Mouse (Mus musculus) intestine, postnatal 0 days (tissue): ENCODE measurements at regions not wholly inside any gene's neighbourhood (a gene's known extent, or its start where the extent isn't known, plus 50 kb on each side); places are given as distances from the start of the nearest gene placed in this dataset.

Experiments
- ATAC-seq: fragments of 200-750 bp; cut with Nextera tagmentation; 2 replicates; pipeline ENCODE4 v1.8.0; 2017; ENCODE audit warnings: mild to moderate bottlenecking, moderate TSS enrichment, moderate library complexity
- H3K27ac ChIP-seq: fragments of 300-500 bp; sonication (generic); 2 replicates; pipeline ENCODE4 v1.5.1; 2014; ENCODE audit warnings: mild to moderate bottlenecking, low read depth, low read length, moderate library complexity
- H3K27me3 ChIP-seq: fragments of 300-500 bp; sonication (generic); replicated peaks from 2 replicates; pipeline ENCODE4 v1.6.1; 2014; ENCODE audit warnings: low read length, mixed read lengths; ENCODE audit not compliant: control insufficient read depth, insufficient read depth
- H3K36me3 ChIP-seq: fragments of 300-500 bp; sonication (generic); 2 replicates; pipeline ENCODE4 v1.6.1; 2014; ENCODE audit warnings: mild to moderate bottlenecking, moderate library complexity; ENCODE audit not compliant: control insufficient read depth, insufficient read depth
- H3K4me1 ChIP-seq: fragments of 300-500 bp; sonication (generic); replicated peaks from 2 replicates; pipeline ENCODE4 v1.6.1; 2014; ENCODE audit warnings: antibody characterized with exemption, low read length, mixed read lengths; ENCODE audit not compliant: control insufficient read depth, insufficient read depth
- H3K4me2 ChIP-seq: fragments of 300-500 bp; sonication (generic); replicated peaks from 2 replicates; pipeline ENCODE4 v1.6.1; 2014; ENCODE audit warnings: low read depth, mild to moderate bottlenecking, moderate library complexity
- H3K4me3 ChIP-seq: fragments of 300-500 bp; sonication (generic); 2 replicates; pipeline ENCODE4 v1.5.1; 2014; ENCODE audit warnings: low read depth, low read length
- H3K9ac ChIP-seq: fragments of 300-500 bp; sonication (generic); 2 replicates; pipeline ENCODE4 v1.6.1; 2014; ENCODE audit warnings: mild to moderate bottlenecking, low read depth, low read length
- H3K9me3 ChIP-seq: fragments of 300-500 bp; sonication (generic); 2 replicates; pipeline ENCODE4 v1.6.1; 2016; ENCODE audit warnings: mixed run types; ENCODE audit not compliant: control insufficient read depth
- CTCF ChIP-seq: sonication (generic); IDR thresholded peaks from 2 replicates; pipeline ENCODE4 v1.5.1; 2016; ENCODE audit warnings: low read depth, mild to moderate bottlenecking, control low read depth, antibody characterized with exemption, moderate library complexity
- WGBS: fragments of 180-500 bp; shearing (Covaris S2); extraction: QIAGEN DNeasy Blood & Tissue Kit; methylation state at CpG from one replicate; pipeline ENCODE4 v1.1.7; 2014; 5-methylcytosine and 5-hydroxymethylcytosine counted together

- no peak overlapping the region for H3K9ac ChIP-seq
- ATAC-seq = no peak
- no peak overlapping the region for H3K4me3 ChIP-seq
- no peak overlapping the region for H3K4me2 ChIP-seq
- 63% methylated on average over 1 of the region's 1 CpGs for WGBS
- H3K4me1 ChIP-seq = no peaks in the 10 kb centered on the region
- no peak for TF ChIP-seq CTCF
- H3K36me3 ChIP-seq = no peaks in the 10 kb centered on the region
- no peaks in the 10 kb centered on the region for H3K9me3 ChIP-seq
- no peaks in the 10 kb centered on the region for H3K27me3 ChIP-seq
- H3K27ac ChIP-seq = no peak overlapping the region
Observed at GRCm38 (mm10) chr9:14032048-14032362, 204.5 kb downstream of the Fam76b start.

- Histone ChIP-seq H3K27me3 (no peaks in the 10 kb centered on the region), H3K9ac (no peak overlapping the region), H3K4me2 (no peak overlapping the region), H3K27ac (no peak overlapping the region), H3K4me1 (no peaks in the 10 kb centered on the region), H3K36me3 (no peaks in the 10 kb centered on the region), H3K9me3 (no peaks in the 10 kb centered on the region), H3K4me3 (no peak overlapping the region)
- no peak for TF ChIP-seq CTCF
- WGBS = 89% methylated on average over 2 of the region's 2 CpGs
- no peak for ATAC-seq
Observed at GRCm38 (mm10) chr9:14035526-14035925, 208.0 kb downstream of the Fam76b start.

- H3K27ac ChIP-seq = no peak overlapping the region
- H3K4me2 ChIP-seq = no peak overlapping the region
- H3K4me1 ChIP-seq = no peaks in the 10 kb centered on the region
- no peak overlapping the region for H3K4me3 ChIP-seq
- H3K9ac ChIP-seq = no peak overlapping the region
- no peaks in the 10 kb centered on the region for H3K9me3 ChIP-seq
- H3K27me3 ChIP-seq = no peaks in the 10 kb centered on the region
- no peaks in the 10 kb centered on the region for H3K36me3 ChIP-seq
- ATAC-seq = no peak
- TF ChIP-seq CTCF = no peak
- 55% methylated on average over 2 of the region's 2 CpGs for WGBS
Observed at GRCm38 (mm10) chr9:14041900-14042435, 214.5 kb downstream of the Fam76b start.

GRCm38 (mm10) chr9:14048224-14048623 is 220.7 kb downstream of the Fam76b start:
- 75% methylated on average over 4 of the region's 4 CpGs for WGBS
- H3K27me3 ChIP-seq = no peaks in the 10 kb centered on the region
- no peak overlapping the region for H3K27ac ChIP-seq
- no peak overlapping the region for H3K4me3 ChIP-seq
- H3K9me3 ChIP-seq = no peaks in the 10 kb centered on the region
- no peak for TF ChIP-seq CTCF
- no peak for ATAC-seq
- no peaks in the 10 kb centered on the region for H3K4me1 ChIP-seq
- H3K9ac ChIP-seq = no peak overlapping the region
- no peaks in the 10 kb centered on the region for H3K36me3 ChIP-seq
- no peak overlapping the region for H3K4me2 ChIP-seq

- H3K9ac ChIP-seq = no peak overlapping the region
- peak; percentile 88 for ATAC-seq
- no peak overlapping the region for H3K27ac ChIP-seq
- WGBS = 29% methylated on average over 2 of the region's 2 CpGs
- H3K27me3 ChIP-seq = no peaks in the 10 kb centered on the region
- H3K4me1 ChIP-seq = no peaks in the 10 kb centered on the region
- no peak overlapping the region for H3K4me3 ChIP-seq
- H3K9me3 ChIP-seq = no peaks in the 10 kb centered on the region
- H3K4me2 ChIP-seq = no peak overlapping the region
- peak; percentile 37 for TF ChIP-seq CTCF
- no peaks in the 10 kb centered on the region for H3K36me3 ChIP-seq
Observed at GRCm38 (mm10) chr9:14053704-14054103, 221.2 kb upstream of the Sesn3 start.

- TF ChIP-seq CTCF = no peak
Observed at GRCm38 (mm10) chr9:14056410-14057172, 218.3 kb upstream of the Sesn3 start.

More at GRCm38 (mm10) chr9:14056410-14057172, 218.3 kb upstream of the Sesn3 start:
- Histone ChIP-seq H3K4me3 (no peak overlapping the region), H3K36me3 (no peaks in the 10 kb centered on the region), H3K9ac (no peak overlapping the region), H3K4me1 (no peaks in the 10 kb centered on the region), H3K27me3 (no peaks in the 10 kb centered on the region), H3K9me3 (no peaks in the 10 kb centered on the region), H3K4me2 (no peak overlapping the region), H3K27ac (no peak overlapping the region)
- ATAC-seq = no peak
- 72% methylated on average over 10 of the region's 10 CpGs for WGBS
